Mouse (Mus musculus) gastrocnemius, adult 8-10 months (tissue): Measurements from ENCODE around the gene Nrn1l. TPM values are rescaled to one million over a fixed set of nuclear protein-coding genes. Genes with fewer than 3 reads are reported as not detected.

Experiments used
- DNase-seq, 2 experiments: peaks; one replicate each; pipeline ENCODE4 v3.0.0; 2022; ENCODE audit warnings: low spot score in 2 of 2
- total RNA-seq, 4 experiments: library from RNA; stranded (reverse); gene quantifications; 2 replicates each; pipeline ENCODE4 v1.2.4; 2022

The Nrn1l gene
- total RNA-seq, 4 experiments from 2014 or later, result not detected

GRCm38 (mm10) chr8:105890870-105891269 lies 2.5 kb upstream of the Nrn1l start:
- DNase-seq, result peak; percentile 22 to 53

GRCm38 (mm10) chr8:105892432-105892831 lies 935 bp upstream of the Nrn1l start:
- DNase-seq, result no peak

- DNase-seq, result no peak
Measured at GRCm38 (mm10) chr8:105897801-105898480, 4.6 kb downstream of the Nrn1l start.

GRCm38 (mm10) chr8:105900180-105900940 lies 7.0 kb downstream of the Nrn1l start, which contains the start of gene Pskh1:
Pskh1 (plus strand) TSS chr8:105900441.
- peak; percentile 78 to 86 for DNase-seq

GRCm38 (mm10) chr8:105900941-105901616 lies 7.7 kb downstream of the Nrn1l start:
- DNase-seq, result no peak

- no peak for DNase-seq
Measured at GRCm38 (mm10) chr8:105919390-105919789, 26.0 kb downstream of the Nrn1l start.

- no peak for DNase-seq
Measured at GRCm38 (mm10) chr8:105925123-105925522, 31.8 kb downstream of the Nrn1l start.

GRCm38 (mm10) chr8:105930602-105931001 lies 37.2 kb downstream of the Nrn1l start:
- DNase-seq, result peak; percentile 65 to 67

- DNase-seq, result no peak
Measured at GRCm38 (mm10) chr8:105931271-105931670, 37.9 kb downstream of the Nrn1l start.

GRCm38 (mm10) chr8:105932525-105932924 lies 39.2 kb downstream of the Nrn1l start:
- no peak for DNase-seq

- no peak for DNase-seq
Measured at GRCm38 (mm10) chr8:105933762-105934161, 40.4 kb downstream of the Nrn1l start, which contains the start of gene Ctrl. Ctrl (minus strand) TSS chr8:105933862.

GRCm38 (mm10) chr8:105935105-105935504 lies 41.7 kb downstream of the Nrn1l start:
- DNase-seq, result no peak

GRCm38 (mm10) chr8:105935863-105936603 lies 42.7 kb downstream of the Nrn1l start:
- DNase-seq, result no peak

- DNase-seq, result peak; percentile 79 to 85
Measured at GRCm38 (mm10) chr8:105936866-105937475, 43.6 kb downstream of the Nrn1l start.

- no peak for DNase-seq
Measured at GRCm38 (mm10) chr8:105937496-105938305, 44.3 kb downstream of the Nrn1l start.

GRCm38 (mm10) chr8:105938306-105938669 lies 44.9 kb downstream of the Nrn1l start, which contains the start of gene Psmb10:
Psmb10 (minus strand) TSS chr8:105938444.
- no peak for DNase-seq

GRCm38 (mm10) chr8:105942026-105942425 lies 48.7 kb downstream of the Nrn1l start:
- no peak for DNase-seq

GRCm38 (mm10) chr8:105942542-105942941 lies 49.2 kb downstream of the Nrn1l start:
- no peak for DNase-seq

- no peak for DNase-seq
Measured at GRCm38 (mm10) chr8:105943321-105943739, 50.0 kb downstream of the Nrn1l start, which contains the start of gene Lcat. Lcat (minus strand) TSS chr8:105943382.
